8 mouse cellular contexts compared by ENCODE assay signal in the genomic region with DNA sequence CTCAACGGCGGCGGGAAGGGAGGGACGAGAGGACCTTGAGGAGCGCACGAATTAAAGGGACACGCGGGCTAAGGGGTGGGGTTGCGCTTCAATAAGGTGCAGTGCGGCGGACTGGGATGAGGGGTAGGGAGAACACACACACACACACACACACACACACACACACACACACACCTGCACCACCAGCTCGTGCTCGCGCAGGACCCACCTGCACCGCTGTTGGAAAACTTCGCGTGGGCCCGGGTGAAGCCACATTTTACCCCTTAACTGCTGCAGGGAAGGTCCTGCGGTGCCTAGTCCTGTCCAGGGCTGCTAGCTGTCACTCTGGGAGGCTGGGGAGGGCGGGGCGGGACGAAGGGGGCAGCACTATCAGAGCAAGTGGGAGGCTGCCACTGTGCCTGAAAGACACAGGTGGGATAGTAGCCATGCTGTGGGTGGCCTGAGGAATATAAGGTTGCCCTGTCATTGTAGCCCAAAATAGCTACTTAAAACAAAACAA. TPM values are rescaled to one million over a fixed set of nuclear protein-coding genes. Genes with fewer than 3 reads are reported as not detected.
DNase-seq lines count a peak whose midpoint lies in the region; ATAC-seq lines count a peak whose summit lies in the region.

A gene (minus strand): TSS at position 321 of the 499 bp plus-strand sequence.

- 0% methylated on average over 14 of the region's 22 CpGs for WGBS in midbrain, embryonic 13.5 days

- peak within 1 kb of the TSS; percentile 60 for H3K27ac ChIP-seq in midbrain, embryonic 13.5 days

- no peaks in the 10 kb centered on the region for H3K27me3 ChIP-seq in midbrain, embryonic 13.5 days

- DNase-seq in layer of hippocampus, adult 18-20 months (ENCODE audit: low spot score in 2 of 2), result no peak
- no peak for DNase-seq in layer of hippocampus, adult 11-12 months (ENCODE audit: low spot score)
- no peak for DNase-seq in adrenal gland, postnatal 36 days
- DNase-seq in heart, adult 8-10 months (ENCODE audit: low spot score), result no peak
- DNase-seq in layer of hippocampus, postnatal 25 days (ENCODE audit: extremely low spot score in 1 of 2, low spot score in 1 of 2), result no peak
- DNase-seq in thymus, postnatal 14 days, result no peak
- DNase-seq in thymus, postnatal 25 days, result no peak

- peaks cover 6% of the 10 kb centered on the region; the same call in 1 of the 2 replicates for H3K4me1 ChIP-seq in midbrain, embryonic 13.5 days (replicated peaks)

- H3K36me3 ChIP-seq in midbrain, embryonic 13.5 days, result no peaks in the 10 kb centered on the region

- H3K9ac ChIP-seq in midbrain, embryonic 13.5 days (replicated peaks), result peak within 1 kb of the TSS; percentile 78

- peak within 1 kb of the TSS; percentile 70 for H3K4me3 ChIP-seq in midbrain, embryonic 13.5 days (replicated peaks)

- ATAC-seq in midbrain, embryonic 13.5 days, result peak; percentile 94

- H3K9me3 ChIP-seq in midbrain, embryonic 13.5 days, result no peaks in the 10 kb centered on the region

- peak within 1 kb of the TSS; percentile 69 for H3K4me2 ChIP-seq in midbrain, embryonic 13.5 days (replicated peaks)

RNA-seq across cellular contexts. Expression of the gene that starts here (rescaled TPM):
- 100 to 1,000 TPM; 192 to 216 TPM for total RNA-seq in layer of hippocampus, adult 18-20 months (2021)
- 10 to 100 TPM; 37.1 to 45.1 TPM for total RNA-seq in adrenal gland, postnatal 36 days (2021)
- 10 to 100 TPM; 14.6 to 21.6 (median 19.7) TPM for total RNA-seq in heart, adult 8-10 months (2022)
- total RNA-seq in layer of hippocampus, postnatal 25 days (2021), result 100 to 1,000 TPM; 195 to 206 TPM
- 95.4 and 102 TPM in 2 replicates for polyA plus RNA-seq in midbrain, embryonic 13.5 days (2015; fragmentation: Nextera tagmentation; extraction: Ambion mirVana)

Comparison
In these comparisons a context has a peak if more than half of its experiments do, and no peak if none do; other contexts are left out.
1. RNA of the gene that starts here (total RNA-seq): 192 to 216 TPM in layer of hippocampus, adult 18-20 months and 195 to 206 TPM in layer of hippocampus, postnatal 25 days; 37.1 to 45.1 TPM in adrenal gland, postnatal 36 days and 14.6 to 21.6 TPM in heart, adult 8-10 months; every median in the first group is over 4 times any median in the second.